Mouse (Mus musculus) forebrain, embryonic 13.5 days (tissue): ENCODE data around the gene Tcte2. TPM values are rescaled to one million over a fixed set of nuclear protein-coding genes. Genes with fewer than 3 reads are reported as not detected.

Source experiments
- ATAC-seq: fragments of 200-750 bp; cut with Nextera tagmentation; 2 replicates; pipeline ENCODE4 v1.8.0; 2017
- H3K27ac ChIP-seq: fragments of 300-500 bp; sonication (generic); 2 replicates; pipeline ENCODE4 v1.5.1; 2015; ENCODE audit warnings: inconsistent platforms, mild to moderate bottlenecking, moderate library complexity
- H3K27me3 ChIP-seq: fragments of 300-500 bp; sonication (generic); 2 replicates; pipeline ENCODE4 v1.6.1; 2015; ENCODE audit warnings: mild to moderate bottlenecking, inconsistent platforms
- H3K36me3 ChIP-seq: fragments of 300-500 bp; sonication (generic); 2 replicates; pipeline ENCODE4 v1.6.1; 2015; ENCODE audit warnings: mild to moderate bottlenecking, inconsistent platforms; ENCODE audit not compliant: poor library complexity, severe bottlenecking
- H3K4me1 ChIP-seq: fragments of 300-500 bp; sonication (generic); 2 replicates; pipeline ENCODE4 v1.6.1; 2015; ENCODE audit warnings: inconsistent platforms
- H3K4me2 ChIP-seq: fragments of 300-500 bp; sonication (generic); 2 replicates; pipeline ENCODE4 v1.6.1; 2015; ENCODE audit warnings: inconsistent platforms, mild to moderate bottlenecking, moderate library complexity
- H3K4me3 ChIP-seq: fragments of 300-500 bp; sonication (generic); 2 replicates; pipeline ENCODE4 v1.5.1; 2015; ENCODE audit warnings: mild to moderate bottlenecking, inconsistent platforms
- H3K9ac ChIP-seq: fragments of 300-500 bp; sonication (generic); 2 replicates; pipeline ENCODE4 v1.6.1; 2015; ENCODE audit warnings: mild to moderate bottlenecking, inconsistent platforms
- H3K9me3 ChIP-seq: fragments of 300-500 bp; sonication (generic); replicated peaks from 2 replicates; pipeline ENCODE4 v1.6.1; 2016; ENCODE audit warnings: inconsistent platforms
- whole genome bisulfite sequencing: fragments of 180-500 bp; shearing (Covaris S2); methylation state at CpG from one replicate; pipeline ENCODE4 v1.1.7; 2015; 5-methylcytosine and 5-hydroxymethylcytosine counted together
- polyA plus RNA-seq: library from polyadenylated mRNA; unstranded; fragments of >200 nt; fragmentation: Nextera tagmentation; extraction: Ambion mirVana; gene quantifications from 2 replicates; pipeline ENCODE4 v1.2.1, GENCODE M21; 2015

Gene Tcte2
- polyA plus RNA-seq, 1 experiment from 2014 or later, result 19.2 TPM

DNA sequence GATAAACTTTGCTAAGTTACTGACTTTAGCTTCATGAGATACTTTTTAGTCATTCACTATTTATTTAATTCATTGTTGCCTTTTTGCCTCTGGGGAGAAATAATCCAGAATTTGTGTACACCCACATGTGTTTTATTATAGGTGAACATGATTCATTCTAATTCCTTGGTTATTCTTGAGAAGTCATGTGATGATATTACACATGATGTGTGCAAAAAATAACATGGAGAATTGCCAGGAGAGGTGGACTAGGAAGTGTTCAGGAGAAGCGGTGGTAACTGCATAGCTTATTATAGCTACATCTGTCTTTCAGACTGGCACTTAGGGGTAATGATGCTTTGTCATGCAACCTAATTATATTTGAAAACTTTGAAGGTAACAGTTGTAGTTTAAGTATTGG lies 2.2 kb upstream of the Tcte2 start:
- Histone ChIP-seq H3K4me1 (peaks cover 38% of the 10 kb centered on the region), H3K27ac (no peak overlapping the region), H3K9ac (no peak overlapping the region), H3K4me2 (no peak overlapping the region), H3K4me3 (no peak overlapping the region), H3K27me3 (no peaks in the 10 kb centered on the region), H3K9me3 (no peaks in the 10 kb centered on the region), H3K36me3 (no peaks in the 10 kb centered on the region)
- ATAC-seq, result no peak
- WGBS, result 62% methylated on average over 1 of the region's 1 CpGs

DNA sequence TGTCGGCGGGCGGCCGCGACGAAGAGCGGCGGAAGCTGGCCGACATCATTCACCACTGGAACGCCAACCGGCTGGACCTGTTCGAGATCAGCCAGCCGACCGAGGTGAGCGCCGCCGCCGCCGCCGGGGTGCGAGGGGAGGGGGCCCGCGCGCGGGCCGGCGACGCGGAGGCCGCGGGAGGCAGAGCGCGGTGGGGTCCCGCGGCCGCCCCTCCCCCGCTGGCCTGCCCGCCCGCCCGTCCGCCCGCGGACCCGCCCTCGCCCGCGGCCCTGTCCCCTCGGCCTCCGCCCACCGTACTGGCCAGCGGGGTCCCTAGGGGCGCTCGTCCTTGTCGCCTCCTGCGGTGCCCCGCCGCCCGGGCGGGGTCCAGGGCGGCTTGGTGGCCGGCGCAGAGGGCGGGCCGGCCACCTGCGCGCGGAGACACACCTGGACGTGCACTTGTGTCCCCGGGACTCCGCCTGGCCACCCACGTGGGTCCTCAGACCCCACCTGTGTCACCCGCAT lies 898 bp downstream of the Tcte2 start:
- Histone ChIP-seq H3K4me1 (peaks cover 56% of the 10 kb centered on the region), H3K27me3 (no peaks in the 10 kb centered on the region), H3K36me3 (no peaks in the 10 kb centered on the region), H3K9ac (peak overlapping the region; percentile 96), H3K4me2 (peak overlapping the region; percentile 93), H3K9me3 (no peaks in the 10 kb centered on the region), H3K27ac (peak overlapping the region; percentile 97), H3K4me3 (peak overlapping the region; percentile 98)
- under 1% methylated on average over 29 of the region's 72 CpGs for WGBS
- peak; percentile 31 for ATAC-seq

DNA sequence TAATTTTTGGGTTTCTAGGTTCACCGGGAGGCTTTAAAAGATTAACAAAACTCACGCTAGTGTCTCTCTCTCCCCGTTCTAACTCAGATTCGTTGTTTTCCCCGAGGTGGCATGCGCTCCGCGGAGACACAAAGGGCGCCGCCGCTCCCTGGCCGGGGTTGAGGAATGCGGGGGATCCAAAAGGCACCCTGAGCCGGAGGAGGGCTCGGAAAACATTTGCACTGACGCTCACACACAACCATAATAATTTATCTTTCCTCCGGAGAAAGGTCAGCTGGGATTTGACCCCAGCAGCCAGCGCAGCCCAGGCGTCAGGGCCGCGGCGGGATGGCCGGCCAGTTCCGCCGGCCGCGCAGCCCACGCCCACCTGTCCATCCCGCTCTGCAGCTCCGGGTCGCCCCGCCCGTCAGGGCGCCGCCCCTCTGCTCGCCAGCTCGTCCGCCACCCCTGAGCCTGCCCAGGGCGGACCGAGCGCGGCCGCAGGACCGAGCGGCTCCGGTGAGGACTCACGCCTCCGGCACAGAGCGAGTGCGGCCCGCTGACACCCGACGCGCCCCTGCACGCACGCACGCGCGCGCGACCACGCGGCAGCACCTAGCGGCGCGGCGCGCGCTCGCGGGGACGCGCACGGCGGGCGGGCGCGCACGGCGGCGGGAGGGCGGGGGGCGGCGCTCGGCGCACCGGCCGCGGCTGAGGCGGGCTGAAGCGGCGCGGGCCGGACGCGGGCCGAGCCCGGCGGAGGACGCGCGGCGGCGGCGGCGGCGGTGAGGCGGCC lies 1.6 kb downstream of the Tcte2 start, which contains the start of gene Afdn:
TSS of gene Afdn (plus strand) at position 687 of the 775 bp plus-strand sequence.
- Histone ChIP-seq H3K4me3 (peak within 1 kb of the TSS; percentile 98), H3K9ac (peak within 1 kb of the TSS; percentile 96), H3K27me3 (no peaks in the 10 kb centered on the region), H3K36me3 (no peaks in the 10 kb centered on the region), H3K4me2 (peak within 1 kb of the TSS; percentile 93), H3K9me3 (no peaks in the 10 kb centered on the region), H3K27ac (peak within 1 kb of the TSS; percentile 97), H3K4me1 (peaks cover 51% of the 10 kb centered on the region)
- peak; percentile 90 for ATAC-seq
- WGBS, result under 1% methylated on average over 82 of the region's 108 CpGs

DNA sequence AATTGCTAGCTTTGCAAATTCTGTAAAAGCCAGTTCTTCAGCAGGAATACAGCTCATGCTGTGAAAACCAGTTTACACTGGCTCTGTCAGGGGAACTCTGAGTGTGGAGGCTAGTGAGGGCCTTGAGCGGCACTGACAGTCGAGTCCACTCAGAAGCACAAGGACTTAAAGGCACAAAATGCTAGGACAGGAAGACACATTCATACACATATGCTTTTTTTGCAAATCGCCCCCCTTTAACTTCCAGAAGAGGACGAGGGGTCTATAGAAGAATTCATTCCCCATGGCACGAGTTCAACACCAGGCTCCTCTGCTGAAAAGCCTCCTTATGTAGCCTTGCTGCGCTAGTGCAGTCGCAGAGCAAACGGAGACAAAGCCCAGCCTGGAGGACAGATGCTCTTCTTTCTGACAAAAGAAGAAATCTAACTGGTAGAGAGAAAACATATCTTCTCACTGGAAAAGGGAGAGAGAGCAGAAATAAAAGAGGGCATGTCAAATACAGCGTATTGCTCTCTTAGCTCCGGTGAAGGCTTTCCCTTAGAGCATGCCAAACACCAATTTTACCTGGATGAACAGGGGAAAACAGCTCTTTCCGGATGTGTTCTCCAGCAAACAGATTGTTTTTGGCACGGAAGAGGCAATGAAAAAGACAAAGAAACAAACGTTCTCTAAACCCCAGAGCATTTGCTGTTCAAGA lies 2.3 kb downstream of the Tcte2 start:
- Histone ChIP-seq H3K9me3 (no peaks in the 10 kb centered on the region), H3K4me3 (peak overlapping the region; percentile 98), H3K36me3 (no peaks in the 10 kb centered on the region), H3K4me1 (peaks cover 45% of the 10 kb centered on the region), H3K4me2 (peak overlapping the region; percentile 93), H3K9ac (peak overlapping the region; percentile 96), H3K27me3 (no peaks in the 10 kb centered on the region), H3K27ac (peak overlapping the region; percentile 97)
- WGBS, result 2% methylated on average over 13 of the region's 13 CpGs
- ATAC-seq, result peak; percentile 37

DNA sequence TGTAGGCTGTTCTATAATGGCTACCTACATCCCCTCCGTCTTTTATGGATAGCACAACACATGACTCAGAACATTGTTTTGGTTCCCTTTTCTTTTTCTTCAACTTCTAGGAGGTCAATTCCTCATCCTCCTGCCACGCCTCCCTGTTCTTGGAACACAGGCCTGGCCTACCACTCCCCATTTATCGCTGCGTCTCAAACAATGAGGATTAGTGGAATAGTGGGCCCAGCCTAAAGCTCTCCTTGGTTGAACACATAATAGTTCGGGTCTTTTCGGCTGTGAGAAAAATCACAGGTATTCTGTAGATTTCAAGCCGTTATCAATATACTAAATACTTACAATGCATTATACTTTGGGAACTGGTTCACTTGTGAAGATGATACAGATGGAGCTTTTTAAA lies 3.0 kb downstream of the Tcte2 start:
- H3K36me3 ChIP-seq, result no peaks in the 10 kb centered on the region
- H3K9ac ChIP-seq, result peak overlapping the region; percentile 96
- peaks cover 40% of the 10 kb centered on the region for H3K4me1 ChIP-seq
- peak overlapping the region; percentile 98 for H3K4me3 ChIP-seq
- WGBS, result 13% methylated on average over 7 of the region's 7 CpGs
- no peaks in the 10 kb centered on the region for H3K9me3 ChIP-seq
- no peaks in the 10 kb centered on the region for H3K27me3 ChIP-seq
- no peak for ATAC-seq
- peak overlapping the region; percentile 97 for H3K27ac ChIP-seq
- H3K4me2 ChIP-seq, result peak overlapping the region; percentile 93

DNA sequence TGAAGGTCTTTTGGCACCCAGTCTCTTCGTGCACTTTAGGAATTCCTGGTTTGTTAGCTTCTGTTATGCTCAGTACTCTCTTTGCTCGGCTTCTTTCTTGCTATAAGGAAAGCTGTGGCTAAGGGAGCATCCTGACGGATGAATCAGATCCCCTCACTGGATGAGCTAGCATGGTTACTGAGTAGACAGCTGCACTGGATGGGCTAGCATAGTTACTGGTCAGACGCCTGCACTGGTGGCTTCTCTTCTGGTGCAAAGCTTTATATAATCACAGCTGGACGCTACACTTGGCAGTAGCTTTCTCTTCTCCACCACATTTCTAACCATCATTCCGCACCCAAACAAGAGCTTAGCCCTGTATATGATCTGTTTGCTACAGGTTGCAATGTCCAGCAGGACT lies 6.7 kb downstream of the Tcte2 start:
- no peak overlapping the region for H3K4me2 ChIP-seq
- WGBS, result 80% methylated on average over 6 of the region's 6 CpGs
- no peaks in the 10 kb centered on the region for H3K36me3 ChIP-seq
- H3K9ac ChIP-seq, result no peak overlapping the region
- H3K4me1 ChIP-seq, result peaks cover 22% of the 10 kb centered on the region
- no peaks in the 10 kb centered on the region for H3K9me3 ChIP-seq
- no peaks in the 10 kb centered on the region for H3K27me3 ChIP-seq
- ATAC-seq, result no peak
- H3K27ac ChIP-seq, result 0 out of 2 replicates have a peak overlapping the region, but pooled peaks have one; percentile 22
- H3K4me3 ChIP-seq, result no peak overlapping the region

DNA sequence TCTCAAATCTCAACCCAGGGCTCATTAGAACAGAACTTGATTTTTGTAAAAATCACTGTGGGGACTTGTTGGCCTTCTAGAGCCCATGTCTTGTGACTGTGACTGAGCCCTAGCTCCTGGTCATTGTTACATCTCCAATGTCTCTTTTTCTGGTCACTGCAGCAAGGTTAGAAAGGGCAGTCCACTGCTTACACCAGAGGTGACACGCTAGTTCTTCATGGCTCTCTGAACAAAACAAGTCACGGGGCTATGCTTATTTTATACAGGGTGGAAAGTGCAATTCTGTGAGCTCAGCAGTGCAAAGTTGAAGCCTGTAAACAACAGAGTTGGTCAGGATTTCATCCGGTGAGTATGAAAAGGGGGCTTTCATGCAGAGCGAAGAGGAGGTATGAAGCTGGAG lies 7.7 kb downstream of the Tcte2 start:
- Histone ChIP-seq H3K9ac (no peak overlapping the region), H3K27me3 (no peaks in the 10 kb centered on the region), H3K9me3 (no peaks in the 10 kb centered on the region), H3K4me3 (no peak overlapping the region), H3K36me3 (no peaks in the 10 kb centered on the region), H3K4me2 (no peak overlapping the region), H3K4me1 (peaks cover 20% of the 10 kb centered on the region), H3K27ac (no peak overlapping the region)
- no peak for ATAC-seq
- WGBS, result 77% methylated on average over 4 of the region's 4 CpGs

DNA sequence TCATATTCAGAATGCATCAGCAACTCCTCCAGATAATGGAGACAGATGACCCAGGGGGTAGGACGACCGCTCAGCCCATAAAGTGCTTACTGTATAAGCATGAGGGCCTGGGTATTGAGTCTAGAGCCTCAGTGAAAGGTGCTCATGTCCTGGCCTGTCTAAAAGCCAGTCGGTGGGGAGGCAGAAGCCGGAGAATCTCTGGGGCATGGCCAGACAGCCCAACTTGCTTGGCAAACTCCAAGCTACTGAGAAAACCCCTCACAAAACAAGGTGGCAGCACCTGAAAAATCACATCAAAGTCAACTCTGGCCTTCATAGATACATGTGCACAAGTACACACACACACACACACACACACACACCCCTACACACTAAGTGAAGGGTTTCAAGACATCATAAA lies 12.6 kb downstream of the Tcte2 start:
- Histone ChIP-seq H3K9me3 (no peaks in the 10 kb centered on the region), H3K9ac (no peak overlapping the region), H3K4me1 (peaks cover 14% of the 10 kb centered on the region), H3K36me3 (no peaks in the 10 kb centered on the region), H3K4me2 (no peak overlapping the region), H3K27me3 (no peaks in the 10 kb centered on the region), H3K4me3 (no peak overlapping the region), H3K27ac (no peak overlapping the region)
- WGBS, result 97% methylated on average over 4 of the region's 4 CpGs
- no peak for ATAC-seq

DNA sequence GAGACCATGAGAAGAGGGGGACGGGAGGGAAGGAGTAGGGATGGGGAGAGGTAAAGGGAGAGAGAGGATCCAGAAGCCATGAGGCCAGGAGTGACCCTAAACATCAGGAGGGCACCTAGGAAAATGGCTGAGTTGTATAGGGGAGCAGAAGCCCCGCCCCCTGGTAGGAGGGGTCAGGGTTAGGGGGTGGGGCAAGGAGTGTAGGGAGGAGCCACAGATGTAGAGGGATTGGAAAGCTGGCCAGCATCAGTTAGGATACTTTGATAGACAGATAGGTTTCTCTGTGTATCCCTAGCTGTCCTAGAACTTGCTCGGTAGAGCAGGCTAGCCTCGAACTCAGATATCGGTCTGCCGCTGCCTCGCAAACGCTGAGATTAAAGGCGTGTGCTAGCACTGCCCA lies 13.9 kb downstream of the Tcte2 start:
- H3K36me3 ChIP-seq, result no peaks in the 10 kb centered on the region
- no peak overlapping the region for H3K4me2 ChIP-seq
- no peak overlapping the region for H3K4me3 ChIP-seq
- H3K4me1 ChIP-seq, result peaks cover 27% of the 10 kb centered on the region
- no peaks in the 10 kb centered on the region for H3K27me3 ChIP-seq
- H3K27ac ChIP-seq, result no peak overlapping the region
- H3K9me3 ChIP-seq, result no peaks in the 10 kb centered on the region
- ATAC-seq, result no peak
- 84% methylated on average over 9 of the region's 9 CpGs for WGBS
- no peak overlapping the region for H3K9ac ChIP-seq

DNA sequence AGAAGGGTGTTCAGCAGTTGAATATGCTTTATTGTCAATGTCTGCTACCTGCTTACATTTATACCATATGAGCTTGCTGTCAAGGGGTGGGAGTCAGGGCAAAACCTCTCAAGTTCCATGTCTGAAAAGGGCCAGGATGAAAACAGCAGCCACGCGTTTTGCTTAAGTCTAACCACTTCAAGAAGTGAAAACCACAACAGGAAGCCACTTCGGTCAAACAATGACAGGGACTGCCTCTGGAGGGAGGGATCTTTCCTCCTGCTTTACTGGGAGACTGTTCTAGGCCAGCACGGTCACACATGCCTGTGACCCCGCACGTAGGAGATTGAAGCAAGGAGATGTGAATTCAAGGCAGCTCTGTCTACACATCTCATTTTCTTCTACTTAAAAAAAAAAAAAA lies 15.3 kb downstream of the Tcte2 start:
- no peak overlapping the region for H3K27ac ChIP-seq
- 77% methylated on average over 6 of the region's 6 CpGs for WGBS

DNA sequence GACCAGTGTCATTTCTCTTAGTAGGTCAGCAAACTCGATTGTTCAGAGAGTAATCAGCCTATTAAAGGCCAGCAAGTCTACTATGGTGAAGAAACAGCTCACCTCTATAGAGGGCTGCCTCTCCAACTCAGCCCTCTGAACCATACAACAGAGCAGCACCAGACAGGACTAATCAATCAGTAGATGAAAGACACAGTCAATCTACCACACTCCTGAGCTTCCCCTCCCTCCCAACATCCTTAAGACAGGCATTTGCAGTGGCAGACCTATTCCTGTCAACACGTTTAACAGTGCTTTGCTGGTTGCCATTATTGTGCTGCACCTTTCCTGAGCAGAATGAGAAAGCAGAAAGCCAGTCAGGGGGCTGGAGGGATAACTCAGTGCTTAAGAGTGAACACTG lies 16.3 kb downstream of the Tcte2 start:
- no peak overlapping the region for H3K4me3 ChIP-seq
- no peak overlapping the region for H3K4me2 ChIP-seq
- H3K4me1 ChIP-seq, result peaks cover 36% of the 10 kb centered on the region
- no peaks in the 10 kb centered on the region for H3K9me3 ChIP-seq
- ATAC-seq, result peak; percentile 69; the same call in 1 of the 2 replicates
- WGBS, result 42% methylated on average over 2 of the region's 2 CpGs
- no peak overlapping the region for H3K9ac ChIP-seq
- no peaks in the 10 kb centered on the region for H3K36me3 ChIP-seq
- H3K27ac ChIP-seq, result no peak overlapping the region
- H3K27me3 ChIP-seq, result no peaks in the 10 kb centered on the region

More for the DNA sequence above, 15.3 kb downstream of the Tcte2 start:
- H3K4me1 ChIP-seq, result peaks cover 31% of the 10 kb centered on the region
- no peak overlapping the region for H3K9ac ChIP-seq
- H3K4me2 ChIP-seq, result no peak overlapping the region
- no peaks in the 10 kb centered on the region for H3K9me3 ChIP-seq
- no peak for ATAC-seq
- H3K36me3 ChIP-seq, result no peaks in the 10 kb centered on the region
- no peak overlapping the region for H3K4me3 ChIP-seq
- no peaks in the 10 kb centered on the region for H3K27me3 ChIP-seq

DNA sequence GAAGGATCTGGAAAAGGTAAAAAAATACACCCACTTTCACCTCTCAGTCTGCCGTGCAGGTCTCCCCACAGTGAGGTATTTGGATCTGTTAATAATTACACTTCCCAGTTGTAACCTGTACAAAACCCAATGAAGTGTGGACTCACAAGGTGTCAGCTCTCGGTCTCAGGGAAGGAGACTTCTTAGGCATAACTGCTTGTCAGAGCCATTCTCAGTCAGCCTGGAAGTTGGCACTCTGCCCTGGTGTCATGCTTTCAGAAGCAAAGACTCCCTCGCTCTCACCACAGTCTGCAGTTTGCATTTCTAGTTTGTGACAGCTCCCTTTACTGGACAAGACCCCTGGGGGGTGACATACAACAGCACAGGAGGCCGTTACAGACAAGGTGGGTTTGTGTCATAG lies 16.8 kb downstream of the Tcte2 start:
- no peak overlapping the region for H3K9ac ChIP-seq
- peak; percentile 36; the same call in 1 of the 2 replicates for ATAC-seq
- peak overlapping the region; percentile 14; the same call in 1 of the 2 replicates for H3K27ac ChIP-seq
- H3K27me3 ChIP-seq, result no peaks in the 10 kb centered on the region
- no peak overlapping the region for H3K4me2 ChIP-seq
- H3K36me3 ChIP-seq, result no peaks in the 10 kb centered on the region
- 44% methylated on average over 4 of the region's 4 CpGs for WGBS
- H3K9me3 ChIP-seq, result no peaks in the 10 kb centered on the region
- peaks cover 36% of the 10 kb centered on the region for H3K4me1 ChIP-seq
- H3K4me3 ChIP-seq, result no peak overlapping the region
